Mouse (Mus musculus) frontal cortex, postnatal 14 days (tissue): ENCODE measurements around the gene Ccdc86.

Experiments
- DNase-seq, 2 experiments: peaks; one replicate each; pipeline ENCODE4 v3.0.0; 2022; ENCODE audit warnings: low spot score in 2 of 2

Ccdc86 gene

GRCm38 (mm10) chr19:10949558-10949957 is 492 bp upstream of the Ccdc86 start:
- no peak for DNase-seq

GRCm38 (mm10) chr19:10948416-10948815 is 650 bp downstream of the Ccdc86 start:
- DNase-seq = no peak

- no peak for DNase-seq
These were observed 1.8 kb downstream of the Ccdc86 start for GRCm38 (mm10) chr19:10947219-10947618.

- no peak for DNase-seq
These were observed 2.6 kb downstream of the Ccdc86 start for GRCm38 (mm10) chr19:10946506-10946905.

GRCm38 (mm10) chr19:10943955-10944354 is 5.1 kb downstream of the Ccdc86 start:
- no peak for DNase-seq

GRCm38 (mm10) chr19:10940801-10941457 is 8.1 kb downstream of the Ccdc86 start:
- DNase-seq = no peak

GRCm38 (mm10) chr19:10940097-10940800 is 8.8 kb downstream of the Ccdc86 start:
- DNase-seq = peak; percentile 47 to 50

- no peak for DNase-seq
These were observed 10.3 kb downstream of the Ccdc86 start for GRCm38 (mm10) chr19:10938771-10939170.

GRCm38 (mm10) chr19:10937110-10937563 is 11.9 kb downstream of the Ccdc86 start, which contains the start of gene Ptgdr2:
TSS of gene Ptgdr2 (plus strand) at chr19:10937160.
- DNase-seq = no peak

- DNase-seq = no peak
These were observed 13.0 kb downstream of the Ccdc86 start for GRCm38 (mm10) chr19:10936077-10936476.

GRCm38 (mm10) chr19:10935029-10935428 is 14.0 kb downstream of the Ccdc86 start:
- no peak for DNase-seq

- no peak for DNase-seq
These were observed 18.4 kb downstream of the Ccdc86 start for GRCm38 (mm10) chr19:10930641-10931040.

- DNase-seq = no peak
These were observed 22.4 kb downstream of the Ccdc86 start for GRCm38 (mm10) chr19:10926666-10927065.

GRCm38 (mm10) chr19:10926123-10926621 is 22.9 kb downstream of the Ccdc86 start:
- no peak for DNase-seq

GRCm38 (mm10) chr19:10924220-10924619 is 24.8 kb downstream of the Ccdc86 start:
- no peak for DNase-seq

GRCm38 (mm10) chr19:10921058-10921457 is 28.0 kb downstream of the Ccdc86 start:
- DNase-seq = no peak

GRCm38 (mm10) chr19:10920532-10920931 is 28.5 kb downstream of the Ccdc86 start, which contains the start of gene Zp1:
TSS of gene Zp1 (minus strand) at chr19:10920632.
- DNase-seq = no peak

GRCm38 (mm10) chr19:10918321-10918991 is 30.6 kb downstream of the Ccdc86 start:
- DNase-seq = no peak

GRCm38 (mm10) chr19:10916506-10916905 is 32.6 kb downstream of the Ccdc86 start:
- no peak for DNase-seq

GRCm38 (mm10) chr19:10914870-10915269 is 34.2 kb downstream of the Ccdc86 start:
- DNase-seq = no peak

GRCm38 (mm10) chr19:10914291-10914690 is 34.8 kb downstream of the Ccdc86 start:
- DNase-seq = no peak

- no peak for DNase-seq
These were observed 39.9 kb downstream of the Ccdc86 start for GRCm38 (mm10) chr19:10909087-10909721.
